Mouse (Mus musculus) stomach, postnatal 0 days (tissue): Measurements from ENCODE around the gene Slc39a1.

Experiments used
- CTCF ChIP-seq: IDR thresholded peaks from 2 replicates; pipeline ENCODE4 v1.5.1; 2016; ENCODE audit warnings: antibody characterized with exemption, low read depth, mild to moderate bottlenecking, moderate library complexity
- EP300 ChIP-seq: optimal IDR thresholded peaks from 2 replicates; pipeline ENCODE3; 2016; ENCODE audit warnings: antibody characterized with exemption

- no peak for TF ChIP-seq CTCF
- TF ChIP-seq EP300: no peak
Observed at GRCm38 (mm10) chr3:90265932-90266741, 18.2 kb downstream of the Slc39a1 start.
